Mouse (Mus musculus): ENCODE results near the gene Hoxc9. TPM values are rescaled to one million over a fixed set of nuclear protein-coding genes. Genes with fewer than 3 reads are reported as not detected.

Gene Hoxc9
- total and polyA plus RNA-seq, 2 experiments from 2014 or later = not detected

- H3K9ac ChIP-seq (replicated peaks; ENCODE audit: low read length, poor library complexity, severe bottlenecking) = no peak overlapping the region
- H3K4me2 ChIP-seq (ENCODE audit: low read depth, low read length, poor library complexity, severe bottlenecking) = no peak overlapping the region
- H3K9me3 ChIP-seq (ENCODE audit: low read length) = no peaks in the 10 kb centered on the region
- WGBS = 0% methylated on average over 3 of the region's 3 CpGs
- peaks cover 93% of the 10 kb centered on the region for H3K27me3 ChIP-seq (ENCODE audit: insufficient read depth, low read length)
- H3K4me3 ChIP-seq (ENCODE audit: low read depth, low read length) = no peak overlapping the region
- H3K27ac ChIP-seq (ENCODE audit: low read depth, low read length) = no peak overlapping the region
- TF ChIP-seq CTCF (IDR thresholded peaks at IDR 0.05) = no peak
- H3K4me1 ChIP-seq (ENCODE audit: insufficient read depth, low read length) = no peaks in the 10 kb centered on the region
- no peak for DNase-seq (ENCODE audit: low spot score)
- ATAC-seq (ENCODE audit: low FRiP score) = no peak
- H3K36me3 ChIP-seq (ENCODE audit: insufficient read depth, low read length) = no peaks in the 10 kb centered on the region
Observed at GRCm38 (mm10) chr15:102992863-102993262, 16.6 kb downstream of the Hoxc9 start.

- H3K9ac ChIP-seq (replicated peaks; ENCODE audit: low read length, poor library complexity, severe bottlenecking) = no peak overlapping the region
- H3K4me3 ChIP-seq (ENCODE audit: low read depth, low read length) = no peak overlapping the region
- H3K4me2 ChIP-seq (ENCODE audit: low read depth, low read length, poor library complexity, severe bottlenecking) = no peak overlapping the region
- no peaks in the 10 kb centered on the region for H3K36me3 ChIP-seq (ENCODE audit: insufficient read depth, low read length)
- no peak overlapping the region for H3K27ac ChIP-seq (ENCODE audit: low read depth, low read length)
- H3K27me3 ChIP-seq (ENCODE audit: insufficient read depth, low read length) = peaks cover 95% of the 10 kb centered on the region
- no peaks in the 10 kb centered on the region for H3K9me3 ChIP-seq (ENCODE audit: low read length)
- H3K4me1 ChIP-seq (ENCODE audit: insufficient read depth, low read length) = 0 out of 2 replicates have a peak, but pooled peaks cover 3% of the 10 kb centered on the region
- DNase-seq (ENCODE audit: low spot score) = no peak
- no peak for ATAC-seq (ENCODE audit: low FRiP score)
- TF ChIP-seq CTCF (IDR thresholded peaks at IDR 0.05) = no peak
- 3% methylated on average over 9 of the region's 9 CpGs for WGBS
Observed at GRCm38 (mm10) chr15:102996548-102996947, 20.3 kb downstream of the Hoxc9 start.

GRCm38 (mm10) chr15:102997431-102997830, 21.2 kb downstream of the Hoxc9 start:
- WGBS = 1% methylated on average over 3 of the region's 3 CpGs
- no peak for DNase-seq (ENCODE audit: low spot score)
- H3K4me3 ChIP-seq (ENCODE audit: low read depth, low read length) = no peak overlapping the region

GRCm38 (mm10) chr15:102997939-102998355, 21.7 kb downstream of the Hoxc9 start, which contains the start of gene Hoxc6:
Gene Hoxc6, plus strand, starts transcription at chr15:102998257.
- Histone ChIP-seq H3K9ac (replicated peaks; ENCODE audit: low read length, poor library complexity, severe bottlenecking) (no peak within 1 kb of the TSS), H3K9me3 (ENCODE audit: low read length) (no peaks in the 10 kb centered on the region), H3K4me2 (ENCODE audit: low read depth, low read length, poor library complexity, severe bottlenecking) (peak within 1 kb of the TSS; percentile 49), H3K4me3 (ENCODE audit: low read depth, low read length) (peak within 1 kb of the TSS; percentile 30; the same call in 1 of the 2 replicates), H3K27me3 (ENCODE audit: insufficient read depth, low read length) (peaks cover 95% of the 10 kb centered on the region), H3K4me1 (ENCODE audit: insufficient read depth, low read length) (0 out of 2 replicates have a peak, but pooled peaks cover 3% of the 10 kb centered on the region), H3K36me3 (ENCODE audit: insufficient read depth, low read length) (no peaks in the 10 kb centered on the region), H3K27ac (ENCODE audit: low read depth, low read length) (no peak within 1 kb of the TSS)
- WGBS = 2% methylated on average over 19 of the region's 19 CpGs
- TF ChIP-seq CTCF (IDR thresholded peaks at IDR 0.05) = no peak
- ATAC-seq (ENCODE audit: low FRiP score) (no peak), DNase-seq (ENCODE audit: low spot score) (no peak)

More at GRCm38 (mm10) chr15:102997431-102997830, 21.2 kb downstream of the Hoxc9 start:
- no peak overlapping the region for H3K27ac ChIP-seq (ENCODE audit: low read depth, low read length)
- H3K36me3 ChIP-seq (ENCODE audit: insufficient read depth, low read length) = no peaks in the 10 kb centered on the region
- H3K9me3 ChIP-seq (ENCODE audit: low read length) = no peaks in the 10 kb centered on the region
- H3K9ac ChIP-seq (replicated peaks; ENCODE audit: low read length, poor library complexity, severe bottlenecking) = no peak overlapping the region
- no peak overlapping the region for H3K4me2 ChIP-seq (ENCODE audit: low read depth, low read length, poor library complexity, severe bottlenecking)
- ATAC-seq (ENCODE audit: low FRiP score) = no peak
- 0 out of 2 replicates have a peak, but pooled peaks cover 3% of the 10 kb centered on the region for H3K4me1 ChIP-seq (ENCODE audit: insufficient read depth, low read length)
- TF ChIP-seq CTCF (IDR thresholded peaks at IDR 0.05) = no peak
- H3K27me3 ChIP-seq (ENCODE audit: insufficient read depth, low read length) = peaks cover 95% of the 10 kb centered on the region

GRCm38 (mm10) chr15:102998608-102999182, 22.5 kb downstream of the Hoxc9 start:
- no peak for ATAC-seq (ENCODE audit: low FRiP score)

GRCm38 (mm10) chr15:102999183-102999831, 23.1 kb downstream of the Hoxc9 start:
- 0% methylated on average over 32 of the region's 33 CpGs for WGBS
- Histone ChIP-seq H3K27ac (ENCODE audit: low read depth, low read length) (no peak overlapping the region), H3K9me3 (ENCODE audit: low read length) (no peaks in the 10 kb centered on the region), H3K9ac (replicated peaks; ENCODE audit: low read length, poor library complexity, severe bottlenecking) (no peak overlapping the region), H3K4me1 (ENCODE audit: insufficient read depth, low read length) (0 out of 2 replicates have a peak, but pooled peaks cover 3% of the 10 kb centered on the region), H3K36me3 (ENCODE audit: insufficient read depth, low read length) (no peaks in the 10 kb centered on the region), H3K4me3 (ENCODE audit: low read depth, low read length) (peak overlapping the region; percentile 30), H3K27me3 (ENCODE audit: insufficient read depth, low read length) (peaks cover 99% of the 10 kb centered on the region), H3K4me2 (ENCODE audit: low read depth, low read length, poor library complexity, severe bottlenecking) (peak overlapping the region; percentile 49)
- DNase-seq (ENCODE audit: low spot score) = peak; percentile 28
- ATAC-seq (ENCODE audit: low FRiP score) = 0 out of 2 replicates have a peak, but pooled peaks have one; percentile 13
- TF ChIP-seq CTCF (IDR thresholded peaks at IDR 0.05) = no peak

More at GRCm38 (mm10) chr15:102998608-102999182, 22.5 kb downstream of the Hoxc9 start:
- Histone ChIP-seq H3K9ac (replicated peaks; ENCODE audit: low read length, poor library complexity, severe bottlenecking) (no peak overlapping the region), H3K36me3 (ENCODE audit: insufficient read depth, low read length) (no peaks in the 10 kb centered on the region), H3K4me3 (ENCODE audit: low read depth, low read length) (peak overlapping the region; percentile 30; the same call in 1 of the 2 replicates), H3K4me1 (ENCODE audit: insufficient read depth, low read length) (0 out of 2 replicates have a peak, but pooled peaks cover 3% of the 10 kb centered on the region), H3K27me3 (ENCODE audit: insufficient read depth, low read length) (peaks cover 97% of the 10 kb centered on the region), H3K9me3 (ENCODE audit: low read length) (no peaks in the 10 kb centered on the region), H3K27ac (ENCODE audit: low read depth, low read length) (no peak overlapping the region), H3K4me2 (ENCODE audit: low read depth, low read length, poor library complexity, severe bottlenecking) (peak overlapping the region; percentile 49)
- no peak for DNase-seq (ENCODE audit: low spot score)
- TF ChIP-seq CTCF (IDR thresholded peaks at IDR 0.05) = no peak
- 1% methylated on average over 19 of the region's 19 CpGs for WGBS

Data from midbrain, postnatal 0 days (tissue).